Mouse (Mus musculus): ENCODE measurements around the gene Spib. TPM values are rescaled to one million over a fixed set of nuclear protein-coding genes. Genes with fewer than 3 reads are reported as not detected.

The Spib gene
- polyA plus RNA-seq, 1 experiment from 2014 or later: 0.04 TPM

GRCm38 (mm10) chr7:44550409-44550678, 18.5 kb upstream of the Spib start:
- no peaks in the 10 kb centered on the region for H3K9me3 ChIP-seq (replicated peaks; ENCODE audit: low read length)
- TF ChIP-seq CTCF (IDR thresholded peaks at IDR 0.05; ENCODE audit: low read depth): no peak
- H3K4me3 ChIP-seq (replicated peaks; ENCODE audit: low read depth, low read length): no peak overlapping the region
- WGBS: 94% methylated on average over 11 of the region's 12 CpGs
- no peak for DNase-seq (ENCODE audit: low spot score)
- no peak for ATAC-seq (replicated peaks; ENCODE audit: low FRiP score, low read depth)
- H3K27me3 ChIP-seq (ENCODE audit: insufficient read depth, low read length): no peaks in the 10 kb centered on the region
- no peak overlapping the region for H3K27ac ChIP-seq
- H3K36me3 ChIP-seq (ENCODE audit: insufficient read depth, low read length): peaks cover 32% of the 10 kb centered on the region
- H3K4me1 ChIP-seq (replicated peaks; ENCODE audit: insufficient read depth, low read length): no peaks in the 10 kb centered on the region; the same call in 1 of the 2 replicates
- H3K9ac ChIP-seq (ENCODE audit: low read depth, low read length): no peak overlapping the region
- no peak overlapping the region for H3K4me2 ChIP-seq (ENCODE audit: low read length)

DNA sequence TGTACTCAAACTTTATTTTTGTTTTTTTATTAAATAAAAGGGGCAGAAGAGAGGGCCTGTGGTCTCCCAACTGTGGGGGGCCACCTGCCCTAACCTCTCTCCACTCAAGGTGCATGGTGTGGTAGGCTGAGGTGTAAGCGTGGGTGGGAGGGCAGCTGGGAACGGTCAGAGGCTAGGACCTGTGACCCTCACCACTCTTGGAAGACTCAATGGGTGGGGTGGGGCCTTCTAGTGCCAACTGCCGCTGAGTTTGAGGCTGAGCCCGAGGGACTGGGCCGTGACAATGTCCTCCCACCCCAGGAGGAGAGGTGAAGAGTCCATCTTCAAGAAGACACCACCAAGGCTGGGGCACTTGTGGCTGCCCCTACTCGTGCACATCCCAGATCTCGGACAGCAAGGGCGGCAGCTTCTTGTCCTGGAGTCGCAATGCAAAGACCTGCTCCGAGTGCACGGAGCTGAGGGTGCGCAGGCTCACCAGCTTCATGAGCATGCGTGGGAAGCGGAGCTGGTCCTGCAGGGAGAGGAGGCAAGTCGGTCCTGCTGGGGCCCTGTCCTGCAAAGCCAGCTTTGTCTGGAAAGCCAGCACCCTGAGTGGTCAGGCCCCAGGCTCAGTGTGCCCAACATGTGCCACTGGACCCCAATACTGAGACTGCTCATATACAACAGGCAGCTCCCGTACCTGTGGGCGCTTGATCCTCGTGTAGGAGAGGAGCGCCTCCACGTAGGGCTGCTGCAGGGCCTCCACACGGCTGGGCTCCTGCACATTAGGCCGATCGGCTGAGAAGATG, 17.9 kb upstream of the Spib start:
- TF ChIP-seq CTCF (IDR thresholded peaks at IDR 0.05; ENCODE audit: low read depth): no peak
- Histone ChIP-seq H3K27ac (no peak overlapping the region), H3K36me3 (ENCODE audit: insufficient read depth, low read length) (peaks cover 32% of the 10 kb centered on the region), H3K9ac (ENCODE audit: low read depth, low read length) (no peak overlapping the region), H3K27me3 (ENCODE audit: insufficient read depth, low read length) (no peaks in the 10 kb centered on the region), H3K9me3 (replicated peaks; ENCODE audit: low read length) (no peaks in the 10 kb centered on the region), H3K4me1 (replicated peaks; ENCODE audit: insufficient read depth, low read length) (no peaks in the 10 kb centered on the region; the same call in 1 of the 2 replicates), H3K4me3 (replicated peaks; ENCODE audit: low read depth, low read length) (no peak overlapping the region), H3K4me2 (ENCODE audit: low read length) (no peak overlapping the region)
- no peak for ATAC-seq (replicated peaks; ENCODE audit: low FRiP score, low read depth)
- no peak for DNase-seq (ENCODE audit: low spot score)
- 94% methylated on average over 23 of the region's 23 CpGs for WGBS

DNA sequence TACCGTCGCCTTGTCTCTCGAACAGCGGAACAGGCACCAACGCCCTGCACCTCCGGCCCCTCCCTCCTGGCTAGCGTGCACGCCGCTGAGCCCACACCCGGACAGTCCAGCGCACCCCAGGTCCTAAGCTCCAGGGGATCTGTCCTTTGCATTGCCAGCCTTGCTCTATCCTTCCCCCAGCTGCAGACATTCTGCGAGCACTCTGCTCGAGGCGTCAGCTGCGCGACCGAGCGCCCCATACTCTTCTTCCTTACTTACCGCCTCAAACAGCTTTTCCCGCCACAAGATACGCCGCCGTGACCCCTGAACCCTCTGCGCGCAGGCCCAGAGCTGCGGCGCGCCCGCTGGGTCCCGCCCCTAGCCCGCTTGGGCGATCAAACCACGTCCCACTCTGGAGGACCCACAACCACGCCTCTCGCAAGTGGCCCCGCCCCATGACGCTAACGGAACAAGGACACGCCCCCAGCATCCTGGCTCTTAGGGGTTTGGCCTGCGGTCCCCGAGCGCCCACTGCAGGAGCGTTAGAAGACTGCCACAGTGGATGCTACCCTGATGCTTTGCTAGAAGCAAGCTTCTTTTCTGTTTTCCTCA, 16.7 kb upstream of the Spib start, which contains the start of gene Pold1:
Gene Pold1 (minus strand): TSS at position 353 of the 591 bp plus-strand sequence.
- DNase-seq (ENCODE audit: low spot score) (peak; percentile 100), ATAC-seq (replicated peaks; ENCODE audit: low FRiP score, low read depth) (peak; percentile 93)
- H3K4me1 ChIP-seq (replicated peaks; ENCODE audit: insufficient read depth, low read length): no peaks in the 10 kb centered on the region; the same call in 1 of the 2 replicates
- no peaks in the 10 kb centered on the region for H3K9me3 ChIP-seq (replicated peaks; ENCODE audit: low read length)
- 1% methylated on average over 43 of the region's 43 CpGs for WGBS
- H3K36me3 ChIP-seq (ENCODE audit: insufficient read depth, low read length): peaks cover 32% of the 10 kb centered on the region
- peak within 1 kb of the TSS; percentile 49; the same call in 1 of the 2 replicates for H3K9ac ChIP-seq (ENCODE audit: low read depth, low read length)
- TF ChIP-seq CTCF (IDR thresholded peaks at IDR 0.05; ENCODE audit: low read depth): peak; percentile 94
- H3K4me2 ChIP-seq (ENCODE audit: low read length): peak within 1 kb of the TSS; percentile 72
- H3K4me3 ChIP-seq (replicated peaks; ENCODE audit: low read depth, low read length): peak within 1 kb of the TSS; percentile 50
- no peaks in the 10 kb centered on the region for H3K27me3 ChIP-seq (ENCODE audit: insufficient read depth, low read length)
- peak within 1 kb of the TSS; percentile 28 for H3K27ac ChIP-seq

DNA sequence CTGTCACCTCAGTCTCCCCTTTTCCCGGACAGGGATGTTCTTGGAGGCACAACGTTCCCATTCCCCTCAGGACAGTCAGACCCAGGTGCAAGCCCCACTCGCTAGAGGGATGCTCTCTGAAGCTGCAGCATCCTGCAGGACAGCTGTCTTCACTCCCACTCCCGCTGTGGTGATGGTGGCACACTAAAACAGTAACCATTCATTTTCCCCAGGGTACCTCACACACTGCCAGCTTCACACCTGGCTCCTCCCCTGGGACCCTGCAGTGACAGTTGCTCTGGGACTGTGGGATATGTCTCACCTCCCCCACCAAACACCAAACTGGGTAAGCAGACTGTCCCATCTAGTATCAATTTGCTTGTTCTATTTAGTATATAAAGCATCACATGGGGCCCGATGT, 15.9 kb upstream of the Spib start:
- TF ChIP-seq CTCF (IDR thresholded peaks at IDR 0.05; ENCODE audit: low read depth): no peak
- DNase-seq (ENCODE audit: low spot score): no peak
- WGBS: 16% methylated on average over 5 of the region's 5 CpGs
- Histone ChIP-seq H3K27ac (0 out of 2 replicates have a peak overlapping the region, but pooled peaks have one; percentile 28), H3K4me1 (replicated peaks; ENCODE audit: insufficient read depth, low read length) (no peaks in the 10 kb centered on the region; the same call in 1 of the 2 replicates), H3K9me3 (replicated peaks; ENCODE audit: low read length) (no peaks in the 10 kb centered on the region), H3K36me3 (ENCODE audit: insufficient read depth, low read length) (peaks cover 32% of the 10 kb centered on the region), H3K4me2 (ENCODE audit: low read length) (peak overlapping the region; percentile 72), H3K4me3 (replicated peaks; ENCODE audit: low read depth, low read length) (peak overlapping the region; percentile 50), H3K9ac (ENCODE audit: low read depth, low read length) (peak overlapping the region; percentile 49; the same call in 1 of the 2 replicates), H3K27me3 (ENCODE audit: insufficient read depth, low read length) (no peaks in the 10 kb centered on the region)
- no peak for ATAC-seq (replicated peaks; ENCODE audit: low FRiP score, low read depth)

DNA sequence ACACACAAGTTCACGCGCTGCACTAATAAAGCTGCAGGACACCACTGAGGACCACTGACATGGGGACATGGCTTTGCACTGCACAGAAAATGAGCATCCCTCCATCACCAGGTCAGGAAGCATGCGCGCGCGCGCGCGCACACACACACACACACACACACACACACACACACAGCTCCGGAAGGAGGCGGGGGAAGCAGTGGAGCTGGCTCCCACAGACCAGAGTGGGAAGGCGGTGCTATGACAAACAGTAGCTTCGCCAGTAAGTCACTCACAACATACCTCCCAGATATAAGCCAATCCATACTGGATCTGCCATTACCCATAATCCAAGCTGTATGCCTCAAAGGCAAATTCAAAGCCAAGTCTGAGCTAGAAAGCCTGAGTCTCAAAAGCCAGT, 15.2 kb upstream of the Spib start:
- Histone ChIP-seq H3K9ac (ENCODE audit: low read depth, low read length) (0 out of 2 replicates have a peak overlapping the region, but pooled peaks have one; percentile 46), H3K9me3 (replicated peaks; ENCODE audit: low read length) (no peaks in the 10 kb centered on the region), H3K27ac (no peak overlapping the region), H3K36me3 (ENCODE audit: insufficient read depth, low read length) (peaks cover 33% of the 10 kb centered on the region), H3K4me2 (ENCODE audit: low read length) (peak overlapping the region; percentile 72; the same call in 1 of the 2 replicates), H3K4me3 (replicated peaks; ENCODE audit: low read depth, low read length) (no peak overlapping the region), H3K27me3 (ENCODE audit: insufficient read depth, low read length) (no peaks in the 10 kb centered on the region), H3K4me1 (replicated peaks; ENCODE audit: insufficient read depth, low read length) (no peaks in the 10 kb centered on the region; the same call in 1 of the 2 replicates)
- WGBS: 96% methylated on average over 13 of the region's 13 CpGs
- DNase-seq (ENCODE audit: low spot score): no peak
- TF ChIP-seq CTCF (IDR thresholded peaks at IDR 0.05; ENCODE audit: low read depth): no peak
- ATAC-seq (replicated peaks; ENCODE audit: low FRiP score, low read depth): no peak

DNA sequence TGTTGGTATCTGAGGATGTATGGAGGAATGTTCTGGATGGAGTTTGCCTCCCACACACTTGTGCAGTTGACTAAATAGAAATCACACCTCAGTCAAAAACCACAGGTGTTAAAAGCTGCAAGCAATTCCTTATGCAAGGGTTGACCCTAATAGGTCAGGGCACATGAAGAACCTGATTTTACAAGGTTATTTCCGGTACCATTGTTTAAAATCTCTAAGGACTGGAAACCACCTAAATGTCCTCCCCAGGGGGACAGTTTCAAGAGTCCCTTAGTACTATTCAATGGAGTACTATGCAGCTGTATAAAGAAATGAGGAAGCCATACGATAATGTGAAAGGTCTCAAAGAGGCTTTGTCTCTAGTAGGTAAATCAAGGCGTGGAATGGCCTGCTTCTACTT, 14.4 kb upstream of the Spib start:
- Histone ChIP-seq H3K4me1 (replicated peaks; ENCODE audit: insufficient read depth, low read length) (no peaks in the 10 kb centered on the region; the same call in 1 of the 2 replicates), H3K36me3 (ENCODE audit: insufficient read depth, low read length) (peaks cover 33% of the 10 kb centered on the region), H3K9me3 (replicated peaks; ENCODE audit: low read length) (no peaks in the 10 kb centered on the region), H3K4me2 (ENCODE audit: low read length) (no peak overlapping the region), H3K27ac (no peak overlapping the region), H3K9ac (ENCODE audit: low read depth, low read length) (no peak overlapping the region), H3K27me3 (ENCODE audit: insufficient read depth, low read length) (no peaks in the 10 kb centered on the region), H3K4me3 (replicated peaks; ENCODE audit: low read depth, low read length) (no peak overlapping the region)
- 100% methylated on average over 3 of the region's 3 CpGs for WGBS
- DNase-seq (ENCODE audit: low spot score): no peak
- no peak for TF ChIP-seq CTCF (IDR thresholded peaks at IDR 0.05; ENCODE audit: low read depth)
- ATAC-seq (replicated peaks; ENCODE audit: low FRiP score, low read depth): no peak

All from kidney, postnatal 0 days (tissue).